Mouse (Mus musculus) urinary bladder, postnatal 25 days (tissue): ENCODE measurements around the gene Plxna4.

Experiments used
- DNase-seq: peaks from one replicate; pipeline ENCODE4 v3.0.0; 2022; ENCODE audit warnings: low spot score

Gene Plxna4

GRCm38 (mm10) chr6:32406316-32407095, 181.5 kb downstream of the Plxna4 start:
- DNase-seq, result no peak

- no peak for DNase-seq
Observed at GRCm38 (mm10) chr6:32402560-32403235, 185.3 kb downstream of the Plxna4 start.

- DNase-seq, result no peak
Observed at GRCm38 (mm10) chr6:32398261-32398660, 189.7 kb downstream of the Plxna4 start.

GRCm38 (mm10) chr6:32397133-32397730, 190.8 kb downstream of the Plxna4 start:
- DNase-seq, result peak; percentile 55

GRCm38 (mm10) chr6:32395415-32395814, 192.6 kb downstream of the Plxna4 start:
- no peak for DNase-seq

GRCm38 (mm10) chr6:32392262-32392661, 195.7 kb downstream of the Plxna4 start:
- DNase-seq, result no peak

- DNase-seq, result no peak
Observed at GRCm38 (mm10) chr6:32388276-32388675, 199.7 kb downstream of the Plxna4 start.

GRCm38 (mm10) chr6:32386915-32387314, 201.1 kb downstream of the Plxna4 start:
- DNase-seq, result no peak

- no peak for DNase-seq
Observed at GRCm38 (mm10) chr6:32384937-32385336, 203.1 kb downstream of the Plxna4 start.

GRCm38 (mm10) chr6:32384423-32384822, 203.6 kb downstream of the Plxna4 start:
- DNase-seq, result no peak

- DNase-seq, result no peak
Observed at GRCm38 (mm10) chr6:32381516-32381915, 206.5 kb downstream of the Plxna4 start.

- no peak for DNase-seq
Observed at GRCm38 (mm10) chr6:32377181-32377580, 210.8 kb downstream of the Plxna4 start.

GRCm38 (mm10) chr6:32373931-32374361, 214.0 kb downstream of the Plxna4 start:
- no peak for DNase-seq

GRCm38 (mm10) chr6:32369092-32369491, 218.9 kb downstream of the Plxna4 start:
- DNase-seq, result no peak

- no peak for DNase-seq
Observed at GRCm38 (mm10) chr6:32368408-32368807, 219.6 kb downstream of the Plxna4 start.

- DNase-seq, result no peak
Observed at GRCm38 (mm10) chr6:32364933-32365332, 223.1 kb downstream of the Plxna4 start.

- DNase-seq, result no peak
Observed at GRCm38 (mm10) chr6:32363489-32364068, 224.4 kb downstream of the Plxna4 start.

GRCm38 (mm10) chr6:32362421-32362820, 225.6 kb downstream of the Plxna4 start:
- DNase-seq, result no peak

- no peak for DNase-seq
Observed at GRCm38 (mm10) chr6:32359675-32360074, 228.3 kb downstream of the Plxna4 start.

- DNase-seq, result no peak
Observed at GRCm38 (mm10) chr6:32357497-32357896, 230.5 kb downstream of the Plxna4 start.

GRCm38 (mm10) chr6:32355559-32355958, 232.4 kb downstream of the Plxna4 start:
- DNase-seq, result no peak

- DNase-seq, result no peak
Observed at GRCm38 (mm10) chr6:32348996-32349395, 239.0 kb downstream of the Plxna4 start.

- DNase-seq, result no peak
Observed at GRCm38 (mm10) chr6:32348126-32348525, 239.9 kb downstream of the Plxna4 start.
